Mouse (Mus musculus): ENCODE data around the gene Defb43.

GRCm38 (mm10) chr14:62997777-62998176, 13.8 kb upstream of the Defb43 start, which contains the start of gene Defb47:
- no peak for TF ChIP-seq CTCF (IDR thresholded peaks at IDR 0.05; ENCODE audit: borderline replicate concordance, insufficient read depth, low read depth, low read length)
- no peak for TF ChIP-seq POLR2A (IDR thresholded peaks at IDR 0.05; ENCODE audit: borderline replicate concordance, insufficient read depth, low read length)

All from cerebellum, adult 2 months (tissue).